In the genomic region with DNA sequence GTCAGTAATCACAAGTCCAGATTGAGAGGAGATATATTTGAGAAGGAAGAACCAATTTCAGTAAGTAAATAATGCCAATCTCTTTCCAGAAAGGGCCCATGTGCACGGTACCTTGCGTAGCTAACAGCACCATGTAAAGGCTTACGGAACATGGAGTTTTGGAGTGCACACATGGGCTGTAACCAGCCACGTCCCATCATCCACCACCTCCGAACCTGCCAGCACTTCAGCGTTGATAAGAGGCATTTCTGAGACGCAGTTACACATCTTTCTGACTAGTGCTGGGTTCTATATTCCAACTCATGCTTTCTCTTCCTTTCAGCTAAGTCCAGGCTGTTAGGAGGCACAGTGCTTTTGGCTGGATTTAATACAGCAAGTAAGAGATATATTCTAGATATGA, we compare ENCODE assay signal across 22 mouse cellular contexts. TPM values are rescaled to one million over a fixed set of nuclear protein-coding genes. Genes with fewer than 3 reads are reported as not detected.
DNase-seq lines count a peak whose midpoint lies in the region; TF ChIP-seq lines count a peak whose summit lies in the region.
"Had no signal": no experiment of that assay in that cellular context is flagged by ENCODE, and none has a peak within 500 bp of the region (broad histone marks: within the 10 kb centered on the region; RNA-seq: fewer than 3 reads in every experiment).

No protein-coding gene starts in this region.

- DNase-seq in heart, embryonic 10.5 days (ENCODE audit: low spot score): no peak
- no peak for DNase-seq in heart, postnatal 4 days
- peak; percentile 10 to 32 for DNase-seq in lung, adult 18-20 months
- DNase-seq in lung, adult 2 months: no peak
- DNase-seq in lung, postnatal 14 days: peak; percentile 24
- DNase-seq in gastrocnemius, adult 8-10 months (ENCODE audit: low spot score in 2 of 2): no peak
- no peak for DNase-seq in right cerebral cortex, postnatal 10 days (ENCODE audit: low spot score in 2 of 2)
- DNase-seq: adrenal gland, adult 8-10 months; cerebellum, postnatal 14 days; gastrocnemius, adult 2 months; kidney, adult 8-10 months; kidney, postnatal 14 days; layer of hippocampus, adult 9-11 months; liver had no signal

- no peaks in the 10 kb centered on the region for H3K27me3 ChIP-seq in heart, embryonic 10.5 days (ENCODE audit: insufficient read depth, poor library complexity, severe bottlenecking)
- H3K27me3 ChIP-seq: hindbrain, embryonic 13.5 days; megakaryocyte, embryonic 14.5 days; midbrain, embryonic 12.5 days; neural tube, embryonic 13.5 days had no signal

- 53% methylated on average over 7 of the region's 7 CpGs for WGBS in heart, embryonic 10.5 days
- 61% methylated on average over 7 of the region's 7 CpGs for WGBS in lung, adult 2 months

- H3K27ac ChIP-seq in heart, embryonic 10.5 days: peak overlapping the region; percentile 29; the same call in 1 of the 2 replicates
- H3K27ac ChIP-seq: gastrocnemius, adult 2 months; hindbrain, embryonic 13.5 days; liver, embryonic 14.5 days; midbrain, embryonic 12.5 days; neural tube, embryonic 13.5 days had no signal

- H3K36me3 ChIP-seq in heart, embryonic 10.5 days: no peaks in the 10 kb centered on the region
- H3K36me3 ChIP-seq: hindbrain, embryonic 13.5 days; midbrain, embryonic 12.5 days; neural tube, embryonic 13.5 days had no signal

- TF ChIP-seq CTCF in lung, adult 2 months (IDR thresholded peaks at IDR 0.05; ENCODE audit: insufficient read depth, low read length): no peak

- H3K9me3 ChIP-seq in heart, embryonic 10.5 days: no peaks in the 10 kb centered on the region
- H3K9me3 ChIP-seq: G1E; hindbrain, embryonic 13.5 days; megakaryocyte, embryonic 14.5 days; midbrain, embryonic 12.5 days; neural tube, embryonic 13.5 days had no signal

- no peak overlapping the region for H3K4me3 ChIP-seq in heart, embryonic 10.5 days
- no peak overlapping the region for H3K4me3 ChIP-seq in lung, adult 2 months (replicated peaks; ENCODE audit: extremely low read depth, low read depth, low read length)
- H3K4me3 ChIP-seq: erythroblast, embryonic 14.5 days; gastrocnemius, adult 2 months; hindbrain, embryonic 13.5 days; megakaryocyte, embryonic 14.5 days; midbrain, embryonic 12.5 days; myocyte; neural tube, embryonic 13.5 days had no signal

- no peak for TF ChIP-seq POLR2A in lung, adult 2 months (IDR thresholded peaks at IDR 0.05; ENCODE audit: borderline replicate concordance, extremely low read depth, low read depth, low read length)

- peaks cover 35% of the 10 kb centered on the region for H3K4me1 ChIP-seq in heart, embryonic 10.5 days
- H3K4me1 ChIP-seq in lung, adult 2 months (ENCODE audit: control insufficient read depth, insufficient read depth, low read length): peaks cover 8% of the 10 kb centered on the region; the same call in 1 of the 2 replicates
- H3K4me1 ChIP-seq: hindbrain, embryonic 13.5 days; midbrain, embryonic 12.5 days; neural tube, embryonic 13.5 days had no signal

RNA-seq across cellular contexts. Expression of gene Nln, which starts 12.2 kb away (rescaled TPM):
- 22.2 and 27.2 TPM in 2 replicates for polyA plus RNA-seq in heart, embryonic 10.5 days (2016; fragmentation: Nextera tagmentation; extraction: Ambion mirVana)
- 10 to 100 TPM; 27.2 to 30.4 TPM for total RNA-seq in heart, postnatal 4 days (2021)
- 7.7 and 12.4 TPM in 2 replicates for polyA plus RNA-seq in lung, adult 2 months (2012; rRNA removed)
- total RNA-seq in gastrocnemius, adult 8-10 months (2022): 1 to 10 TPM; 4.6 to 5.9 (median 5.1) TPM

RNA-seq across cellular contexts. Expression of gene Sgtb, which starts 12.4 kb away (rescaled TPM):
- polyA plus RNA-seq in heart, embryonic 10.5 days (2016; fragmentation: Nextera tagmentation; extraction: Ambion mirVana): 3.1 and 4.1 TPM in 2 replicates
- total RNA-seq in heart, postnatal 4 days (2021): 1 to 10 TPM; 1.7 to 1.8 TPM
- polyA plus RNA-seq in lung, adult 2 months (2012; rRNA removed): 2.1 and 2.5 TPM in 2 replicates
- under 1 TPM; 0.10 to 0.83 (median 0.61) TPM for total RNA-seq in gastrocnemius, adult 8-10 months (2022)
- polyA plus RNA-seq: erythroblast, embryonic 14.5 days had no signal

Comparison
In these comparisons a context has a peak if more than half of its experiments do, and no peak if none do; other contexts are left out.
1. DNase-seq: peak in lung, adult 18-20 months (2 of 2) and lung, postnatal 14 days (single experiment); none in heart, embryonic 10.5 days (single experiment), heart, postnatal 4 days (single experiment), lung, adult 2 months (single experiment), gastrocnemius, adult 8-10 months (0 of 2) and right cerebral cortex, postnatal 10 days (0 of 2).
2. RNA of gene Nln, which starts 12.2 kb away (total RNA-seq): 27.2 to 30.4 TPM in heart, postnatal 4 days; 4.6 to 5.9 TPM in gastrocnemius, adult 8-10 months; every median in the first group is over 4 times any median in the second.